Mouse (Mus musculus): ENCODE results near the gene BC024978.

DNA sequence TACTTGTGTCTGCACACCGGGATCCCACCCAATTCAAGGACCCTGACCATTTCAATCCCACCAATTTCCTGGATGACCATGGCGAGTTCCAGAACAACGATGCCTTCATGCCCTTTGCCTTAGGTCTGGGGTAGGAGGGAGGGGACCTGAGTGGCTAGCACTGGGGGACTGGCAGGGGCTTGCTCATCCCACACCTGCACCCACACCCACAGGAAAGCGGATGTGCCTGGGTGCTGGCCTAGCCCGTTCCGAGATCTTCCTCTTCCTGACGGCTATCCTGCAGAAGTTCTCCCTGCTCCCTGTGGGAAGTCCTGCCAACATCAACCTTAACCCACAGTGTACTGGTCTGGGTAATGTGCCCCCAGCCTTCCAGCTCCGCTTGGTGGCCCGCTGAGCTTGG is 37.4 kb upstream of the BC024978 start:
- no peak for TF ChIP-seq CTCF (IDR thresholded peaks at IDR 0.05; ENCODE audit: control insufficient read depth, insufficient read depth, insufficient read length)
- no peak for TF ChIP-seq MAX (IDR thresholded peaks at IDR 0.05)
- TF ChIP-seq MYOD1 (IDR thresholded peaks at IDR 0.05; ENCODE audit: control insufficient read depth, insufficient read length, low read depth), result no peak
- no peak for TF ChIP-seq FOSL1 (IDR thresholded peaks at IDR 0.05; ENCODE audit: insufficient read depth, low read length, poor library complexity, severe bottlenecking)
- TF ChIP-seq CEBPB (IDR thresholded peaks at IDR 0.05; ENCODE audit: low read depth), result no peak
- no peak for TF ChIP-seq MYOG (IDR thresholded peaks at IDR 0.05; ENCODE audit: control insufficient read depth, extremely low read depth, insufficient read length)
